ENCODE assay signal across 9 mouse cellular contexts in the genomic region with DNA sequence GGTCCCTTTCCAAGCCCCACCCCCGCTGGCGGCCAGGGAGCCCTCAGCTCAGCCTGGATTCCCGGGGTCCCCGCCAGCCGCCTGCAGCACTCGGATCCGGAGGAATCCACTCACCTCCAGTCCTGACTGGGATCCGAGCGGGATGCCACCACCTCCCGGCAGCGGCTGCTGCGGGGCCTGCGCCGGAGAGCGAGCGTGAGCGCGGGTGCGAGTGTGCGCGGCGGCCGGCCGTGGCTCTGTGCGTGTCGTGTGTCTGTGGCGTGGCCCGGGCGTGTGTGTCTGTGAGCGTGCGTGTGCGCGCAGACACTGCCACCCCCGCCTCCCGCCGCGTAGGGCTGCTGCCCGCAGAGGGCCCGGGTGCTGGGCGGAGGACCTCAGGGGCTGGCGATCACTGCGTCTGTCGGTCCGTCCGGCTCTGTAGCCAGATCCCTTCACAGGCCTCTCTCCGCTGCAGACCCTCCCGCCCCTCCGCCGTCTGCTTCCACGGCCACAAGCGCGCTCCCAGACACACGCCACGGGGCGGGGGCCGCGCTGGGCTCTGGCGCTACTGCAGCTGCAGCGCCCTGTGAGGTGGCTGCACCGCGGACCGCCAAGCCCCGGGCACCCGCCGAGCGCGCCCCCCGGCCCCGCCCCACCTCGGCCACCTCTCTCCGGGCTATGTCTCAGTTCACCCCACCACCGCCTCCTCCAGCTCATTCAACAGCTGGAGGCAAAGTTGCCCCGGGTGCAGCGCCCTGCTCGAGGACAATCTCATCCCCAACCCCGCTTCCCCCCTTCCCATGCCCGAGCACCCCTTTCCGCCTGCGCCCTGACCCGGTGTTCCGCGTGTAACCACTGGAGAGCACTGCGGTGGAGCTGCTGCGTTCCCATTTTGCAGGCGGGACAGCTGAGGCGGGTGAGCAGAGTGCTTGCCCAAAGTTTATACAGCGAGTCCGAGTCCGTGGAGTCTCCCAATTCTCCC. TPM values are rescaled to one million over a fixed set of nuclear protein-coding genes. Genes with fewer than 3 reads are reported as not detected.
A peak's percentile ranks its signal among the peaks of the same experiment; 100 is the strongest.
DNase-seq lines count a peak whose midpoint lies in the region; ATAC-seq and TF ChIP-seq lines count a peak whose summit lies in the region.
"Had no signal": no experiment of that assay in that cellular context is flagged by ENCODE, and none has a peak within 500 bp of the region (broad histone marks: within the 10 kb centered on the region; RNA-seq: fewer than 3 reads in every experiment).

Elfn2 (minus strand) TSS at position 482 of the 961 bp plus-strand sequence.

- H3K9ac ChIP-seq in forebrain, embryonic 14.5 days (ENCODE audit: low read length), result peak within 1 kb of the TSS; percentile 78
- H3K9ac ChIP-seq in midbrain, embryonic 16.5 days (ENCODE audit: low read depth, low read length), result peak within 1 kb of the TSS; percentile 84

- H3K4me2 ChIP-seq in forebrain, embryonic 14.5 days (ENCODE audit: low read length), result peak within 1 kb of the TSS; percentile 94
- H3K4me2 ChIP-seq in midbrain, embryonic 16.5 days (ENCODE audit: low read length), result peak within 1 kb of the TSS; percentile 87

- TF ChIP-seq POLR2A in brain, embryonic 14.5 days (IDR thresholded peaks at IDR 0.05; ENCODE audit: borderline replicate concordance, extremely low read depth, insufficient read depth, insufficient read length, poor library complexity, severe bottlenecking), result peak; percentile 18; the same call in 1 of the 2 replicates

- peak; percentile 33 for ATAC-seq in forebrain, embryonic 14.5 days
- peak; percentile 61 for ATAC-seq in midbrain, embryonic 16.5 days

- H3K4me3 ChIP-seq in forebrain, embryonic 14.5 days (ENCODE audit: low read depth, low read length), result peak within 1 kb of the TSS; percentile 53
- H3K4me3 ChIP-seq in midbrain, embryonic 16.5 days (ENCODE audit: low read depth, low read length), result peak within 1 kb of the TSS; percentile 52

- 1% methylated on average over 63 of the region's 89 CpGs for WGBS in forebrain, embryonic 14.5 days
- 3% methylated on average over 81 of the region's 89 CpGs for WGBS in midbrain, embryonic 16.5 days

- no peaks in the 10 kb centered on the region; the same call in 1 of the 2 replicates for H3K4me1 ChIP-seq in forebrain, embryonic 14.5 days (ENCODE audit: control insufficient read depth, insufficient read depth, low read length)
- peaks cover 37% of the 10 kb centered on the region for H3K4me1 ChIP-seq in midbrain, embryonic 16.5 days (ENCODE audit: control insufficient read depth, insufficient read depth, low read length)

- TF ChIP-seq CTCF in brain, embryonic 14.5 days (IDR thresholded peaks at IDR 0.05; ENCODE audit: borderline replicate concordance, extremely low read depth, insufficient read depth, insufficient read length), result no peak

- no peaks in the 10 kb centered on the region for H3K36me3 ChIP-seq in forebrain, embryonic 14.5 days (ENCODE audit: control insufficient read depth, insufficient read depth, low read length)
- no peaks in the 10 kb centered on the region for H3K36me3 ChIP-seq in midbrain, embryonic 16.5 days (ENCODE audit: control insufficient read depth, insufficient read depth, low read length)

- H3K27me3 ChIP-seq in forebrain, embryonic 14.5 days (replicated peaks; ENCODE audit: control insufficient read depth, insufficient read depth, low read length), result peaks cover 25% of the 10 kb centered on the region
- peaks cover 5% of the 10 kb centered on the region for H3K27me3 ChIP-seq in midbrain, embryonic 16.5 days (ENCODE audit: control insufficient read depth, insufficient read depth, low read depth, low read length)

- DNase-seq in layer of hippocampus, adult 11-12 months (ENCODE audit: low spot score), result peak; percentile 66
- no peak for DNase-seq in layer of hippocampus, adult 9-10 months (ENCODE audit: low spot score)
- DNase-seq in brain, embryonic 14.5 days (ENCODE audit: low read depth), result peak; percentile 52
- peak; percentile 41 for DNase-seq in forebrain, embryonic 14.5 days (ENCODE audit: low spot score)
- peak; percentile 57 to 69 for DNase-seq in layer of hippocampus, postnatal 10 days (ENCODE audit: low spot score in 2 of 2)
- DNase-seq in urinary bladder, postnatal 10 days (ENCODE audit: low spot score), result no peak
- no peak for DNase-seq in ovary, postnatal 36 days (ENCODE audit: low spot score)

- peak within 1 kb of the TSS; percentile 11; the same call in 1 of the 2 replicates for H3K27ac ChIP-seq in forebrain, embryonic 14.5 days (ENCODE audit: low read depth, low read length)
- H3K27ac ChIP-seq in midbrain, embryonic 16.5 days (ENCODE audit: low read length), result peak within 1 kb of the TSS; percentile 86

- no peaks in the 10 kb centered on the region for H3K9me3 ChIP-seq in forebrain, embryonic 14.5 days (replicated peaks; ENCODE audit: control insufficient read depth, low read length)
- H3K9me3 ChIP-seq in midbrain, embryonic 16.5 days (replicated peaks; ENCODE audit: control insufficient read depth, low read length, poor library complexity, severe bottlenecking), result no peaks in the 10 kb centered on the region

RNA-seq across cellular contexts. Expression of gene Elfn2, which starts in this region (rescaled TPM):
- 13.2 and 22.5 TPM in 2 replicates for polyA plus RNA-seq in brain, embryonic 14.5 days (2012; rRNA removed)
- polyA plus RNA-seq in forebrain, embryonic 14.5 days (2014; fragmentation: Nextera tagmentation; extraction: Ambion mirVana), result 3.7 and 5.3 TPM in 2 replicates
- total RNA-seq in layer of hippocampus, postnatal 10 days (2021), result 100 to 1,000 TPM; 127 to 138 TPM
- polyA plus RNA-seq in midbrain, embryonic 16.5 days (2015; fragmentation: Nextera tagmentation; extraction: Ambion mirVana), result 9.6 and 12.6 TPM in 2 replicates
- polyA plus RNA-seq: liver, embryonic 16.5 days had no signal

Comparison
In these comparisons a context has a peak if more than half of its experiments do, and no peak if none do; other contexts are left out.
1. DNase-seq: peak in layer of hippocampus, adult 11-12 months (single experiment), brain, embryonic 14.5 days (single experiment), forebrain, embryonic 14.5 days (single experiment) and layer of hippocampus, postnatal 10 days (2 of 2); none in layer of hippocampus, adult 9-10 months (single experiment), urinary bladder, postnatal 10 days (single experiment) and ovary, postnatal 36 days (single experiment).